Mouse (Mus musculus) gonadal fat pad, adult 2 months (tissue): ENCODE measurements around the gene Casq2. TPM values are rescaled to one million over a fixed set of nuclear protein-coding genes. Genes with fewer than 3 reads are reported as not detected.

Experiments used
- DNase-seq: peaks from one replicate; pipeline ENCODE4 v3.0.0-alpha.2; 2012; ENCODE audit warnings: low read depth
- polyA plus RNA-seq: library from polyadenylated mRNA; depleted of rRNA; stranded (reverse); fragments of >200 nt; gene quantifications from 2 replicates; pipeline ENCODE4 v1.2.3, GENCODE M21; 2012

The Casq2 gene
- polyA plus RNA-seq, 1 experiment: 7.8 TPM

DNA sequence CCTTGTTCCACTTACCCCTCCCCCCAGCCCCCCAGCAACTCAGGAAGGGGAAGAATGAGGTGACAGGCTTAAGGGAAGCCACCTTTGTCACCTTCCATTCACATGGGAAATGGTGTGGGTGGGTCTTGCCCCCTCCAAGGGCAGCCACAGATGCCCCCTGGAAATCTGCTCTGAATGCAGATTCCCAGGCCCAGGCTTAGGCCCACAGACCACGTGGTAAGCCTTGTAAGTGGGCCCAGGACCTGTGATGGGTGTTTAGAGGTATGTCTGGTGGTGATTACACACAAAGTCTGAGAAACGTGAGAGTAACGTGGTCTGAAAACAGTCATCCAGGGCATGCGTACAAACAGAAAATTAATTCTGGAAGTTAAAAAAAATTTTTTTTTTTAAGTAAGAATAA, 78.7 kb downstream of the Casq2 start:
- no peak for DNase-seq

DNA sequence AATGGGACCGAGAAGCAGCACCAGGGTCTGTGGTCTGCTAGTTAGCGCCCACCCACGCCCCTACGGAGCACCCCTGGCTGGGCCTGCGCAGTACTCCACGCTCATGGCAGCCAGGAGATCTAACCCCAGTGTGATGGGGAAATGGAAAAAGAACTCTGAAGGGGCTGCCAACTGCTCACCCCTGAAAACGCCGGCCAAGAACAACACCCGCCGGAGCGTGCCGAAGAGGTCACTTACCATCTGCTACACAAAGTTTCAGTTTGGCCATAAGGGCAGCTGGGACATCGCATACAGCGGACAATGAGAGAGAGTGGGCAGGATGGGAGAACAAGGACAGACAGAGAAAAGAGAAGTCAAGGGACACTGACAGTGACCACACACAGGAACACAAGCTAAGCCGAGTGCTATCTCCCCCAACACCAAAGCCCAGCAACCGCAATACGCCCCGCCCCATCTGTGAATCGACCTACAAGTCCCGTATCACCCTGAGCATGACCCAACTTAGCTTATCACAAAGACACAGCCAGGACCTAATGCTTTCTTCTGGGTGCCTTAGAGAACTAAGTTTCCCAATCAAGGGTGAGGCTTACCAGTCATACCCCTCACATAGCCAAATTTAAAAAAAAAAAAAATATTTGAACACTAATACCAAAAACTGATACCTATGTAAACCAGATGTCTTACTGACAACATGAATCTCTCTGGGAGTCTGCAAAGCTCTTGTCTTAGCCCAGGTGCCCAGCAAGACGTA, 79.5 kb downstream of the Casq2 start:
- DNase-seq: no peak

DNA sequence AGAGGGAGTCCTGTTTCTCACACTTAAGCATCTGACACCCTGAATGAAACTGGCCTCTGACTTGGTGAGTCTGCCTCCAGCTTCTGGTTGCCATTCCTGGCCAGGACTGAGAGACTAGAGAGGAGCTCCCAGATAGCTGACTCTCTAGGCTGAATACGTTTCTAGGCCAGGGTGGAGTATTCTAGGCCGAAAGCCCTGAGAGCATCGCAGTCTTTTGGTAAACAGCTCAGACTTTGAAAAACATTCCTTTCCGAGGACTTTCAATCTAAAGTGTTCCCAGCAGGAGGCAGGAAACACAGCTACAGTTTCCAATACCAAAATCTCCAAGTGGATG, 80.0 kb downstream of the Casq2 start:
- DNase-seq: no peak

DNA sequence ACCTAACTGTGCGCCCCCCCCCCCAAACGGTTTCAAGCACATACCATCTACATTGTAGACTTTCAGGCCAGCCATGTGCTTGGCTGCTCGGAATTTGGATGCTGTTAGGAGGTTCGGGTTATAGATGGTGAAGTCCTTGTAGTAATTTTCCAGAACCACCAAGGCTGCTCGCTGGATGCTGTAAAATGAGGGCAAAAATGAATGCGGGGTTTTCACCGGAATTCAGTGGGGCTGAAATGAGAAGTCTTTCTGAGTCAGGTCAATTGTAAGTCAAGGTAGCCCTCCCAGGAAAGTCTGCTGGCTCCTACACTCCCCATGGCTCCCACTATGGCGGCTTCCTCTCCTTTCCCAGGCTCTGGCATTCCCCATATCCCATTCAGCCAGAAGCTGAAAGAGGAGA, 80.6 kb downstream of the Casq2 start:
- no peak for DNase-seq

DNA sequence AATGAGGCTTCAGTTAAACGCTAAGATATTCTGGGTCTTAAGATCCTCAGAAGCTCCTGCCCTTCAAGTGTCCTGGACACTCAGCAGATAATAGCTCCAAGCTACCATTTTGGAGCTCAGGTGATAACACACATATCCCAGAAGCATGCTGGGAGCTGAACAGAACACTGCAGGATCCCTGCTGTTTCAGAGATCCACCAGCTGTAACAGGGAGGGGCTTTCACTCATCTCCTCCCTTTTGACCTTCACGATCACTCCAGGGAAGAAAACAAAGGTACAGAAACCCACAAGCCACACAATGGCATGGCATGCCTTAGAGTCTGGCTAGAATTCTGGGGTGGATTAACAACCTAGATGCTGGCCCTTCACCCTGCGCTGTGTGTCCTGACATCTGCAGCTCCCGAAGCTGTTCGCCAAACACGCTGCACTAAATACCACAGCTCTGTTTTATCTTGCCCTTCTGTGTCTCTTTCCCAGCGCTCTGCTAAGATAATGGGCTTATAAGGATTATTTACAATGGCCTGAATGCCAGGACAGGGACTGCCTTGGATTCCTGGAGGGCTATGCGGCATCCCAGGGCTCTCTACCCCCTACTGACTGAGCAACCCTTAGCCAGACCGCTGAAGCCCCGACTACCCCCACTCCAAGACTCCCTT, 81.5 kb downstream of the Casq2 start:
- DNase-seq: no peak

DNA sequence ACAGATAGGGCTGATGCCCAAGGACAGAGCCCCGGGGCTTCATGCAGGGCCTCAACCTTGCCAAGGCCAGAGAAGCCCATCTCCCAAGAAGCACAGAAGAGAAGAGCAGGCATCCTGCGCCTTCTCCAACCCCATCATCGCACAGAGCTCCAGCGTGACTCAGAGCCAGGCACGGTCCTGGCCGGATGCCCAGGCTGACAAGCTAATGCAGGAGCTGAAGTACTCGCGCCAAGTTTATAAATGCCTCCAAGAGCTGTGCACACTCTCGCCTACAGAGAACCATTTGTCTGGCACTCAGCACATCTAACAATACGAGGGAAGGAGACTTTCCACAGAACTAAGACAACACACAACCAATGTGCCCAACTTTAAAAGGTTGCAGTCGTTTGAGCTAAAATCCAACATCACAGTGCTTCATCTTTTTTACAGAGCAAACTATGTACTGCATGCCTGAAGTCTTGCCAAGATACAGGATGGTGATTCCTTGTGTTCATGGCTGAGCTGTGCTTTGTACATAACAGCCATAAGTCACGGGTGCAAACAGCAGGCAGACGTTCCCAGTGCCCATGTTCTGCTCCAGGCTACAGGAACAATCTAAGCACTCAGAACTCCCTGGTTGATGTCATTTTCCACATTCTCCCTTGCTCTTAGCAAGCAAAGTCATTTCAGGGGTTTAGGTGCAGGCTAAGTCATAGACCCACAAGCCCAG, 83.1 kb downstream of the Casq2 start:
- DNase-seq: peak; percentile 97

DNA sequence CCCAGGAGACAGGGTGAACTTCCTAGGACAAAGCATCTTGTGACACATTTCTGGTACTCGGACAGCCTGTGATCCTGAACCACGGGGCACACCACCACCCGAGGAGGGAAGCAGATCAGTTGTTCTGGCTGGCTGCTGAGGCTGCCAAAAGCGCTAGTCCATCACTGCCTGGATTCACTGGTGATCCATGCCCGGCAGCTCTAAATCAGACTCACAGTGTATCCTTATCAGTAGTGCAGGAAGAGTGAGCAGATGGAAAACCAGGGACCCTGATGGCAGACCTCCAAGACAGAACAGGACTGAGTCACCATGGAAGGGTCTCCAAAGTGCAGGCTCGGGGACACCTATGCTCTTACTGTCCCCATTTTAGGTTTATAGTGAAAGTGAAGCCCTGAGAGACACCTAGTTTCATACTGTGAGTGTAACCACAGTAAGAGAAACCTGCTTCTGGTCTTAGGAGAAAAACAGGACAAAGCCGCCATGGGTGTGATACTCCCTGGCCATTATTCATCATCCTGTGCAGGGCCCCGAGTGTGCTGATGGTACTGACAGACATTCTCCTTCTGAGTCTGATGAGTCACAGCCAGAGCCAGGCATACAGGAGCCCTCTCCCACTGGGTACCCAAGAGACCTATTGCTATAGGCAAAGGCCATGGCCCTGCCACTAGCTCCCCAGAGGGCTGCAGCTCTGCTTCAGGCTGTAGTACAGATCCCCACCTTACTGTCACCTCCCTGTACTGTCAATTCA, 88.1 kb downstream of the Casq2 start:
- DNase-seq: no peak

DNA sequence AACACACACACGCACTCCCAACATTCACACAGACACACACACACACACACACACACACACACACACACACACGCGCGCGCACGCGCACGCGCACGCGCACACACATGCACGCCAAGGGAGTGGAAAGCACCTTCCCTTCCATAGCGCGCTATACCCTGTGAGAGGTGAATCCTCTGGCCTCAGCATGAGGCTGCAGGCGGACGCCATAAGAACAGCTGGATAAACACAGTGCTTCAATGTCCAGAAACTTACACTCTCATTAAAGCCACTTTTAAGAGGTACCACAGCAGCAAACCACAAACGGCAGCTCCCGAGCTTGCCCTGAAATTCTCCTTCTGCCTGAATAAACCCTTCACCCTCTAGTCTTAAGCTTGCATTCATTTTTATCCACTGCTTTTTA, 89.5 kb downstream of the Casq2 start:
- no peak for DNase-seq

DNA sequence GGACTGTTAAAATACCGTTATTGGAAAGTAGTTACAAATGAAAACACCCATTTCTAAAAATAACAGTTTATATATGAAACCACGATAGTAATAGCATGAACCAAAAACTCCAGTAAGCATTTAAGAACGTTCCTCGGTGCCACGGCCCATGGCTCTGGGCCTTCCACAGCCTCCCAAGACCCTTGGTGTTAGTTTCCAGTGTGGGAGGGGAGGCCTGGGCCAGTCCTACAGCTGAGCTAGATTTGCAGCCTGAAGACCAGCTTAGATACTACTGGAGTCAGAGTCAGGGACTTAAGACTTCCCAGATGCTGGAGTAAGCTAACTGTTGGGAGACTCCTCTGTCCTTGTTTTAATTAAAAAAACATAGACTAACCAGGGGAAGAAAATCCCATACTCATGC, 89.9 kb downstream of the Casq2 start:
- DNase-seq: no peak

DNA sequence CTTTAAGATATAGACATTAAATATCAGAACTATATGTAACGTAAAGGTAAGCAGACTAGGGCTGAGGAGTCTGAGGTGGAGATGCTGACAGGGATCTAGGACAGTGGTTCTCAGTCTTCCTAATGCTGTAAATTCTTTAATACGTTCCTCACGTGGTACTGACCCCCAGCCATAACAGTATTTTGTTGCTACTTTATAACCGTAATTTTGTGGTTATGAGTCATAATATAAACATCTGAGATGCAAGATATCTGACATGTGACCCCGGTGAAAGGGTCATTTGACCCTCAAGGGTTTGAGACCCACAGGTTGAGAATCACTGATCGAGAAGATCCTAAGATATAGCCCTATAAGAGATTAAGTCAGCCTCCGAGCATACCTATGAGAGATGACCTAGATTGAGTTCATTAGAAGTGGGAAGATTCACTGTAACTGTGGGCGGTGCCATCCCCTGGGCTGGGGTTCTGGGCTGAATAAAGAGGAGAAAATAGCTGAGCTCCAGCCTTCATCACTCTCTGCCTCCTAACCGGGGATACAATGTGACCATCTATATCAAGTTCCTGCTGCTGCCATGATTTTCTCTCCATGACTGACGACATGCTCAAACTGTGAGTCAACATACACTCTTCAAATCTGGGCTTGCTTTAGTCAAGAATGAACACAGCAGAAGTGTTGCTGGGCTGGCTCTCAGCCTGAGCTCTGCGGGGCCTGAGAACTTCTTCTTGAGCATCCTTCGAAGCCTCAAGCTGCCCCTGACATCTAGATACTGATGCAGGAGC, 91.8 kb downstream of the Casq2 start:
- DNase-seq: no peak

DNA sequence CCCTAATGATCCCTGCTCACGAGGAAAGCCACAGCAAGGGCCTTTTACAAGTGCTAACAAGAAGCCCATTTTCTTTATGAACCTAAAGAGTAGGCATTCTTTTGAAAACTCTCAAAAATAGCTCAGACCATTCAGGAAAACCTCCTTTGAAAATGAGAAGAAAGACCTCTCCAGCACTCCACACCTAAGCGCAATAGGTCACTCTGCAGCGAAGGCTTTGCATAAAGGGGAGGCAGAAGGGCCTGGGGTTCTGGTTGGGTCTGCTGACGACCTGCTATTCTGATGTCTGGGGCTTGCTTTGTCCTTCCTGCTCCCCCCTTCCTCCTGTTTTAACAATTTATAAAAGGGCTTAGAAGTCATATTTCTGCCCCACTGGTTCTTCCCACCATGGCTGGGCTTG, 93.7 kb downstream of the Casq2 start:
- DNase-seq: no peak

DNA sequence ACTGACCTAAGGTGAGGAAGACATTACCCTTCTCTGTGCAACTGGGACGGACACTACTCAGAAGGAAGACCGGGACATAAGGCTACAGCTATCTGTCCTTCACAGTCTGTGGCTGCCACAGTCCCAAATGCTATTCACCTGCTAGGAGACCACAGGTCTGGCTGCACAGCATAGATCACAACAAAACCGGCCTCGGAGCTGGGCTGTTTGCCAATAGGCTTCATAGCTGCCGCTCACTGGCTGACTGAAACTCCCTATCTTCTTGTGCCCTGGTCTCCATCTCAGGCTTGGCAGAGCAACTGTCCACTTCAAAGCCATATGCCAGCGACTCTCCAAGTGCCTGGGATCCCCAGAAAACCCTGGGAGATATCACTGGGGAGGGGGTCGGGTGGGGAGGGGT, 94.5 kb downstream of the Casq2 start:
- DNase-seq: no peak

DNA sequence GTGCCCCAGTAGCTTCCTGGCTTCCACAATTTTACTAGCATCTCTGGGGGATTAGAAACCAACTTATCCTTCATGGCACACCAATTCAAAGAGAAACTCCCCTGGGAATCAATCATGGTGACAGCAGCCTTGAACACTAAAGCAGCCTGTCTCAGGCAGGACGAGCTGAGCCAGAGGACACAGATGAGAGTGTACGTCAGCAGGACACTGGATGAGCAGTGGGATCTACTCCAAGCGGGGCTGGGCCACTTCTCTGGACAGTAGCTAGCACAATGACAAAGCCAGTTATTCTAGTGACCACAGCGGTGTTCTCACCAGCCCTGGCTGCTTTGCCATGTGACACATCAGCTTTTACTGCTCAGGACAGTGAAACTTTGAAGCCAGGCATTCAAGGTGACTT, 95.0 kb downstream of the Casq2 start:
- no peak for DNase-seq

DNA sequence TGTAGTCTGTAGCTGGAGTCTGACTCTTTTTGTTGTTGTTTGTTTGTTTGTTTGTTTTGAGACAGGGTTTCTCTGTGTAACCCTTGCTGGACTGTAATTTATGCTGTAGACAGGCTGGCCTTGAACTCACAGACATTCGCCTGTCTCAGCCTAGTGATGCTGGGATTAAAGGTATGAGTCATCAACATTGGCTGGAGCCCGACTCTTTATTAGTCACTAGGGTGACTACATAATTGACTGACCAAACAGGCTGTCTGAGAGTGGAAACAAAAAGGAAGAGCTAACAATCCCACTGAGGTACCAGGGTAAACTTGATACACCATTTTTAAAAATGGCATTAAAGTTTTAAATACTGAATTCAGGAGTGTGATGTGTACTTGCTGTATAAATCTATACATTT, 96.4 kb downstream of the Casq2 start:
- no peak for DNase-seq

DNA sequence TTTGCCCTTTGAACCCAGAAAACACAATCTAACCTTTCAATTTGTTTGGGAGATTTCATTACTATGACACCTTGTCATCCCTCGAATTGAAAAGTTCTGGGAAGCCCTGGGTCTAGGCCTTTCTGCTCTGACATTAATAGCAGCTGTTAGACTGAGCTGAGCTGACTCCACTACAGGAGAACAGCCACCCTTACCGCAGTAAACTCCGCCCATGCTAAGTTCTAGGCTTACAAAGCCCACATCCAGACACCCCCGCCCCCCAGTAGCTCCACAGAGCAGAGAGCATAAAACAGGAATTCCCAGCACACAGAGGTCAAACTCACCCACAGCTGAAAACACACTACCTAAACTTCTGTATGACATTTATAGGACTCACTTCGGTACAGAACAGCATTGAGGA, 98.5 kb downstream of the Casq2 start:
- no peak for DNase-seq

DNA sequence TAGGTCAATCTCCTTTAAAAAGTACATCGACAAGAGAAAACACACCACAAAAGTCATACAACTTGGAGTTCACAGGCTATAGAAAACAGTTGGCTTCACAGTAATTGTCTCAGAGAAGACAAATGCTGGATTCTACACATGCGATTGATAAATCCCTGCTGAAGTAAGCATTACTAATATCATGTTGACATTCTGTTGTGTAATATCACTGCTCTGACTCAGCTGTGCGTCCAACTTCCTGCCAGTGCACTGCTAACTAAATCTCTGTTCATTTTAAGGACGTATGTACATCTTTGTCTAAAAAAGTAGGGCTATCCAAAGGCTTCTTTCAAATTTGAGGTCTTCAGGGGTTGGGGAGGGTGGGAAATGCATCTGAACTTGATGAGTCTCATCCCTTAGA, 101.2 kb downstream of the Casq2 start:
- no peak for DNase-seq

DNA sequence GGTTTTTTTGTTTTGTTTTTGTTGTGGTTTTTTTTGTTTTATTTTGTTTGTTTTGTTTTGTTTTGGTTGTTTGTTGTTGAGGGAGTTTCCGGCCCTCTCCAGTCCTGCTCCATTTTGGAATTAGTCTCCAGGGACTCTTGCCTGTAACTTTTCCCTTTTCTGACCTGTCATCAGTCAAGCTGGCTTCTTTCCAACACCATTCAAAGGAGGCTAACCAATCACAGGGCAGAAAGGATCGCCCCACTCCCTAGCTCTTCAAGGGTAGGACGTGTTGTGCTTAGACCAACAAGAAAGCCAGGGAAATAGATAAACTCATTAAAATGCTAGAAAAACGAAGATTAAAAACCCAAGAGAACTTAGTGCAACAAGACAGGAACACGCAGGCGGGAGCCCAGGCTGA, 102.8 kb downstream of the Casq2 start:
- DNase-seq: no peak

DNA sequence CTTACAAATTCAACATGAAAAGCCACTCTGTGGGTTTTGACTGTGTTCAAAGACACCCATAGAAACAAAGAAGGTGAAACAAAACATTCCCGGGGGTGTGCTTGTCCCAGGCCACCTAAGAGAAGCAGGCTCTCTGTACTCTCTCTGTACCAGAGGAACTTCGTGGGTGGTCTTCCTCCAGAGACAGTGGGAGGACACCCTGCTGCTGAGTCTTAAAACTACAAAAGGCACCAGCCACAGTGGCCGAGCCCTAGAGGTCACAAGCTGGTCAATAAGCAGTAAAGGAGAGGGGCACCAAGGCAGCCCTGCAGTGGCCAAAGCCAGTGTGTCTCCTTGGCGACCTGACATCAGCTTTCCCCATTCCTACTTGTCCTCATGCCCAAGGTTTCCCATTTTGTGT, 103.8 kb downstream of the Casq2 start:
- DNase-seq: no peak

DNA sequence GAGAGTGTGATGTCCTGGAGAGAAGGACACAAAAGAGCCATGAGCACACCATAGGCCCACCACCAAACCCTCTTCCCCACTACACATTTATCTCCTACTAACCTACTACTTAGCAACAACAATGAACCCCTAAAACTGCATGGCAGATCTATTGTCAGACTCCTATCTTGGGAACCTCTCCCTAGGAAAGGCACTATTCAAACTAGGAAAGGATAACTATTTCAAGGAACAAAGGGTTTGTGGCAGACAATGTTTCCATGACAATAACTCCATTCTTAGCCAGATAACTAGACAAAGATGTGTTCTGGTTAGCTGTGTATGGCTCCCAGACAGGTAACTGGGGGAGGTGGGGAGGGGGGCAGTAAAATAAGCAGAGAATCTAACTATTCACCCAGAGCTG, 104.4 kb downstream of the Casq2 start:
- no peak for DNase-seq

DNA sequence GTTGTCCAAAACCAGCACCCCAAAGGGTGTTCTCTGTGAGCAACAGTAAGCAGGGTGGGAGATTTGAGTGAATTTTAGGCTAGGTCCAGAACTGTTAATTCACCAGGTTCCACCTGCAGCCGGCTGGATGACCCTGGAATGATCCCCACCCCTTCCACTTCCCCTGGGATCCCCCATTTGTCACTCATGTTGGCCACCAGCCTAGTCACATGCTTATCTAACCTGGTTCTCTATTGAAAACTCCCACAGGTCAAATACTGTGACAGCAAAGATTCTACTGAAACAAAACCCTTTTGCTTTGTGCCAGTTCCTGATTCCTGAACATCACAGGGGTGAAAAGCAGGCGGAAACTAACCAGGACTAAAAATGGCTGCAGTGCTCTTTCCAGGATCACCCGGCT, 105.4 kb downstream of the Casq2 start:
- no peak for DNase-seq

DNA sequence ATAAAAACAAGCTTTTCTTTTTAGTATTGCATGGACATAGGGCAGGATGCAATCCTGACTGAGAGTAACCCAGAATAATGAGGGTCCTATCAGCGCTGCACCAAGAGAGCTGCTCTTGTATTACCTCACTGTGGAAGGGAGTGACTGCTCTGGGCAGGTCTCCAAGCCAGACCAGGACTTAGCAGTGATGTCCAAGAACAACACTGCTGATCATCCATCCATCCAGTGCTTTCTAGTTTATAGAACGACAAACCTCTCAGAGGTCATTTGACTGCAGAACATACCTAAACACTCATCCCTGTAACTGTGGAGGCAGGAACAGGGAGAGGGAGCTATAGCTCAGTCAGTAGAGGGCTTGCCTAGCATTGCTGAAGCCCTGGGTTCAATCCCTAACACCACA, 106.4 kb downstream of the Casq2 start:
- no peak for DNase-seq
